Mouse (Mus musculus) T-helper 17 cell (primary cell): Measurements from ENCODE around the gene Slc16a12.

ENCODE experiments used
- in situ Hi-C, 2 experiments: fragments of 300-600 bp; cut with MboI, MseI; formaldehyde crosslinking; loops; 1 replicate in 1 of 2; 2 replicates in 1 of 2; pipeline ENCODE4 v1.15.1; 2025; ENCODE audit warnings: high pct_unique_total_duplicates in 2 of 2

Slc16a12 gene

DNA sequence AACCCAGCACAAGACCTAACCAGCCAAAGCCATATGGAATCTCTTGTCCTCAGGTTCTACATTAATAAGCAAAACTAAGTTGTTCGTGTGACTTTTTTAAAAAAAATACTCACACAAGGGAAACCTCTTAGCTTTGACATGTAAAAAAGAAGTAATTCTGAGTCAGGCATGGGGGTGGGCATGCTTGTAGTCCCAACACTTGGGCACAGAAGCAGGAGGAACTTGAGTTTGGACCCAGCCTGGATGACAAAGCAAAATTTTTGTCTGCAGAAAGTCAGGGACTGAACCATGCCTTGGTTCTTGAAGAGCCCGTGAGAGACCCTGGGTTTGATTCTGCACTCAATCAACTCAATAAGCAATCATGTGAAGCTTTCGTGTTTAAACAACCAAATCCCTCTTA is 17.6 kb downstream of the Slc16a12 start:
- in situ Hi-C loops, result loop anchor here in 1 of 2 experiments (5.0 kb wide), 1 partner anchor 38 kb away; no protein-coding TSS in a partner anchor

DNA sequence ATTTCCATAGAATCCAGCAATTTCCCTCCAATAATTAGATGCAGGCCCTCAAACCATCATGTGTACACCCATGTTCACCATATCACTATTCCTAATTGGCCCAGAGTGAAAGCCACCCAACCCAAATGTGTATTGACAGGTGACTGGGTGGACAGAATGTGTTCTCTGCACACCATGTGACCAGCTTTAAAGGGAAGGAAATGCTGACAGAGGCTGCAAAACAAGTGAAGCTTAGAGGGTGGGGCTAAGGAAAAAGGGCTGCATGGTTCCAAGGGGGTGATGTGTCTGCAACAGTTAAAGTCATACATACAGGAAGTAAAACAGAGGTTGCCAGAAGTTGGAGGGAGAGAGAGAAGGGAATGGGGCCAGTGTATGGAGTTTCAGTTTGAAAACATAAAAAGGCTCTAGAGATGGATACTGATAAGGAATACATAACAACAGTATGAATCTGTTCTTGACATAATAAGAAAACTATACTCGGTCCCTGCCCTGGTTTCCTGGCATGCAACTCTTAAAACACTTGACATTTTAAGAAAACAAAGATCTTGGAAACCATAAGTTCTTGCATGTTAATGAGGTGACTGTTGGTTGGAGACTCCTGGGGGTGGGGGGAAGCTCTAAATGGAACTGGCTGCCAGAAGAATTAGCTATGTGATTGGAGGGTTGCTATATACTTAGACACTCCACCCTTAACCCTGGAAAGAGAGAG is 20.7 kb downstream of the Slc16a12 start:
- in situ Hi-C loops, result loop anchor here in 1 of 2 experiments (5.0 kb wide), 1 partner anchor 41 kb away; no protein-coding TSS in a partner anchor

DNA sequence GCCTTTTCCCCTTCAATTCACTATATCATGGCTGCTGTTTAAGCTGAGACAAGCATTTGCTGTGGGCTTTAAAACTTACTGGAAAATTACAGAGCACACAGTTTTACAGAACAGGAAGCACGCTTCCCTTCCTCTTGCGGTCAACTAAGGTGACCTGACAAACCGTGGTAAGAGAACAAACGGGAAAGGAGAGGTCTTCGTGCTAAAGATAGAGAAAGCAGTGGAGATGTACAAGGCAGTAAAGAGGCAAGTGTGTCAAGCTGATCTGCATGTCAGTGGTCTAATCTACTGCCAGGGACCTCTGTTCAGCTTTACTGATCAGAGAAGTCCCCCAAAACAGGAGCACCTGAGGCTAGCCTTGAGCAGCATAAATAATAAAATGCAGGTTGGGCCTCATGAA is 21.7 kb downstream of the Slc16a12 start:
- in situ Hi-C loops, result loop anchor here in 1 of 2 experiments (5.0 kb wide), 1 partner anchor 42 kb away; no protein-coding TSS in a partner anchor

DNA sequence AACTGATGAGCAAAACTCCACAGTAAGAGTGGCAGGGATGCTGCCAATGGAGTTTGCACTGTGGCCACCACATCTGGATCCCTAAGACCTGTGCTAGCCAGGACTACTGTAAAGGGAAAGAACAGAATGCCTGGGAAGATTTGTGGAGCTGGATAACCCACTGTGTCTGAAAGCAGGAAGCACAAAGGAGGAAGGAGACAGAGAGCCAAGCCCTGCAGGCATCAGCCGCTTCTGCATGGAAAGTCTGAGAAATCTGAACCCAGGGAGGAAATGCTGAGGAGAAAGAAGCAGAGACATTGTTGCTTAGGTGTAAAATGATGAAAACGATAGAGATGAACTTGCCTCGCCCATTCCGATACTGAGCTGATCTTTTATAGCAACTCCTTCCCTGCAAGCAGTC is 22.5 kb downstream of the Slc16a12 start:
- in situ Hi-C loops, result no loop called here

DNA sequence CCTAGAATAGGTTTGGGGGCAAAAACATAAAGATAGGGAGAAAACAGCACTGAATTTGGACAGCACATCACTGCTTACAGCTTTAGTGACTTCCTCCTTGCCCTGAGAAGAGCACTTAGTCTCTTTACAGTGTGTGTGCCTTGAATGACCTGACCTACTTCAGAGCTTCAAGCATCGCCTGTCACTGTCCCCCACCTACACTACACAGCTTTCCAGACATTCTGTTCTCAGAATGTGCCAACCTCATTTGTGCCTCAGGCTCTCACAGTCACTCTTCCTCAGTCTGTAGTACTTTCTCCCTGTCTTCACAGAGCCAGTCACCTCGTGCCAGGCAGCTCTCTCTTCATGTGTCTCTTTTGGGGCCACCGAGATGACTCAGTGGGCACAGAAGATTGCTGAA is 24.5 kb downstream of the Slc16a12 start:
- in situ Hi-C loops, result no loop called here

DNA sequence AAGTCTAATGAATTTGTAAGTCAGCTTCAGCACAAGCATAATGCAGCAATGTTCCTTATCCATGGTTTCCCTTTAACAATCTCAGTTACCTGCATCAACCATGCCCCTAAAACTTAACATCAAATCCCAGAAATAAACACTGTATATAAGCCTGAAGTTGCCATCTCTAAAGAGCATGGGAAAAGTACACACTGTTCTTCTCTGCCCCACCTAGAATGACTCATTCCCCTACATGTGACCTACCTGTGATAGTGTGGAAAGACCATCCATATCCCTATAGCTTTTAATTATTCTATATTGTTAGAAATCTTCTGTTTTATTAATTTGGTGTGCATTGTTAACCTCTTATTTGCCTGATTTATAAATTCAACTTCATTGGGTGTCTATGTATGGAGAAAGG is 27.0 kb downstream of the Slc16a12 start:
- in situ Hi-C loops, result no loop called here

DNA sequence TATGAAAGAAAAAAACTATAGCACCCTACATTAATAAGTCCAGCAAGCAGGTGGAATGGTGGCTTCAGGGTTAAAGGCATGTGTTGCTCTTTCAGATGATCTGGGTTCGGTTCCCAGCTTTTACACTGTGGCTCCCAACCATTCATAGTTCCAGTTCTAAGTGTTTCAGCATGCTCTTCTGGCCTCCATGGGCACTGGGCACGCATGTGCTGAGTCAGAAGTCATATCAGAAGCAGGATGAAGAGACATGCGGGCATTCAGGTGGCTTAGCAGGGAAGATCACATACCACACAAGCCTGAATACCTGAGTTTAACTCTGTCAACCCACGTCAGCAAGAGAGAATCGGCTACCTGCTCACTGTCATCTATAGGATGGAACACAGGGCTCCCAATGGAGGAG is 28.1 kb downstream of the Slc16a12 start:
- in situ Hi-C loops, result no loop called here

DNA sequence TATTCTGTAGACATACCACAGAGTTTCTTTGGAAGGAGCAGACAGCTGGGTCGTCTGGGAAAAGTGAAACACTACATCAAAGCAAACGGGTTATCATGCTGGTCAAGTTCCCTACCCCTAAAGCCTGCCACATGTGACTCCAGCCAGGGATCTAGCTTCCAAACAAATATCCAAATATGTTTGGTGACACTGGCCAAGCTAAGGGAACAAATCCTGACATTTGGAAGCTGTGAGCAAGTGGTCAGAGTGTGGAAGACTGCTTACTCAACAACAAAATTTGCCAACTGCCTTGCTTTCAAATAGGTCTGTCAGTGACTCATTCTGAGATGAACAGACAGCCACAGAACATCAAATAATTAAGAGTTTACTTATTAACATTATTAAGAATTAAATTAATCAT is 28.6 kb downstream of the Slc16a12 start:
- in situ Hi-C loops, result no loop called here

DNA sequence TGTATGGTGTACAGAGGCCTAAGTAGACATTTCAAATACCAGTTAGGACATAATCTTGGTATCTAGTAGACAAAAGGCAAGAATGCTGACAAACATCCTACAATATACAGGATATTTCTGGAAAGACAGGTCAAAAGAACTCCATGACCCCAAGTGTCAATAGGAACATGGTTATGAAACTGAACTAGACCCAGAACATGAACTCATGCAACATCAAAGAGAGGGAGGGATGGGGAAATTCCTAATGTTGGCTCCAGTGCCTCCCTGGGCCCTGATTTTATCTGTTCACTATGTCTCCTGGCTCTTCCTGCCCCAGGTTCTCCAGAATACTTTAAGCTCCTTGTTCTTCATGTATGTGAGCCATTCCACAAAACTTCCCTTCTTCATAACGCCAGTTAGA is 31.2 kb downstream of the Slc16a12 start:
- in situ Hi-C loops, result no loop called here

DNA sequence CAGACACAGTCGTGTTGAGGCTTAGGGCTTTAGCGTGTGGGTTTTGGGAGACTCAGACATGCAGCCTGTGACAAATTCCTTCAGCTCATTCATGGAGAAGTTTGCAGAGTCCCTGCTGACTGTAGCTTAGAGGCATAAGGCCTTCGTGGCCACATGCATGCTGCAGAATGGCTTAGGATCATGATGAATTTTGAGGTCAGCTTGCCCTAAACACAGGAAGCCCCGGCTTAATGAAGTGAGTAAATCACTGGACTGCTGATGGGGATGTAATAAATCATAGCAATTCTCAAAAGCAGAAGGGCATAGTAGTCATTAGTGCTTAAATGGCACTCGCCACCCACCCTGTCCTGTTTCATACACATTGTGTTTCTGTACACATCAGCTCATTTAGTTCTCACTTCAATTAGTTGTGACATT is 32.8 kb downstream of the Slc16a12 start:
- in situ Hi-C loops, result no loop called here

DNA sequence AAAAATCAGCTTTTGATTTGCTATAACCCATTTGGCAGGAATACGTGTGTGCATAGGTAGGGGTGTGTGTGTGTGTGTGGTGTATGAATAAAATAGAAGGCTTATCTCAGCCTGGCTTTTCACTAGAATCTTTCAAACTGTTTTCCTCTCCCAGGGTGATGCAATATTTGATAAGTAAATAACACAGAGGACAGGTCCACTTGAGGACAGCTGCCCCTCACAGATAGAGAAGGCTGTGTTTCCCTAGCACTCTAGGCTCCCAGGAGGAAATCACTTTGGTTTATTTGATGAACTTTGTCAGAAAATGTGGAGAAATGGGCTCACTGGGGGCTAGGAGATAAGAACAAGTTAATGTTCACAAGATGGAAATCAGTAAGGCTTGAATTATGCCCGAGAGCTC is 35.0 kb downstream of the Slc16a12 start:
- in situ Hi-C loops, result no loop called here

DNA sequence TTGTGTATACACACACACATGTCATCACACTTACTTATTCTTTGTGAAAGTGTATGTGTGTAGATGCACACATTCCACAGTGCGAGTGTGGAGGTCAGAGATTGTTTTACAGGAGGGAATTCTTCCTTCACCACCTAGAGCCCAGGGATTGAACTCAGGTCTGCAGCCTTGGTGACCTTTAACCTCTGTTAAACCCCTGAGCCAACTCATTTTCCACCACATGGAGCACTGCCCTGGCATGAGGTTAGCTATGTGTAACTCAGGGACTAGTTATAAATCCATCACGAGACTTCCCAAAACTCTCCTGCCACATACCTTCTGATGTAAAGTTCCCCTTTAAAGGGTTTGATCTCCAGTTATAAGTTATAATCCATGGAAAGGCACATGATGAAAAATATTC is 38.9 kb downstream of the Slc16a12 start:
- in situ Hi-C loops, result no loop called here

DNA sequence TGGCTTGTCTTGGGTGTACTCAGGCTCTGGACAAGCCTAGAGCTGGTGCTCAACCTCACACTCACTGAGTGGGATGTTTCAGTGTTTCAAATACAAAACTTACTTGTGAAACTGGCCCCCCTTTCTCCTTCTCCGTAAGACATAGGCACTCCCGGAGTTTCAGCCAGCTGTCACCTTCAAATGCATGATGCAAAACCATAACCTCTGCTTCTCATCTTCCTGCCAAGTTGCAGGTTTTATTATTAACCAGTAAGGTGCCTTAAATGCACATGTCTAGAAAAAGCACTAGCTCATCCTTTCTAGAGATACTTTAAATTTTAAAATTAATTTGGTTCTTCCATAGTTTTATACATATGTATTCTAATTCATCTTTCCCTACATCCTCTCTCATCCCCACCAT is 39.5 kb downstream of the Slc16a12 start:
- in situ Hi-C loops, result no loop called here

DNA sequence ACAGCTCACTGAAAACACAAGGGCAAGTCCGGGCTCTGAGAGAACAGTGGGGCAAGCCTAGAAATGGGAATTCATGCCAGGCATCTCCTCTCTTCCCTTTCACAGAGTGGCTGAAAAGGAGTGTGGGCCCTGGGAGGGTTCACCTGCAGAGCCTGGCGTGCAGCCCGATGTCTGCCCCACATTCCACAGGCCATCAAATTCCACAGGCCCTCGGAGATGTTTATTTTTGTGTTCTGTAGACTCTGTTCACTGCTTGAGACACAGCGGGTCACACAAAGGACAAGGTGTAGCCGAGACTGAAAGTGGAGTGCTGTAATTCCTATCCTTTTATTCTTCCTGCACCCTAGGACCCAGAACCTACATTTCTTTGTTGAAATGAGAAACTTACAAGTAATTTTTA is 40.8 kb downstream of the Slc16a12 start:
- in situ Hi-C loops, result no loop called here

DNA sequence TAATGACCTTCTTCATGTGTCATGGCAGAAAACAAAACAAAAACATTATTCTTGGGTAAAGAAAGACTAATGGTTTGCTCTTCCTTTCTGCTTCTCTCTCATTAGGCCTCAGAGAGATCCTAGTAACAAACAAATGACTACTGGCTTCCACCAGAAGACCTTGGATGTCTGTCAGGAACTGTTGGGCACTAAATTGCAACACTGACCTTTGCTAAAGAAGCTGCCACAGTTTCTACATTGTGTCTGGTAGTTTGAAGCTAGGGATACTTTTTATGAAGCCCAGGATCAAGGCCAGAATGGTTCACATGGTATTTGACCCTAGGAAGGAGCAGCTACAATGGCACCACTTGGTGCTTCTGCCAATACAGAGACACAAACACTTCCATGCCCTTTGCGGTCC is 41.9 kb downstream of the Slc16a12 start:
- in situ Hi-C loops, result no loop called here

DNA sequence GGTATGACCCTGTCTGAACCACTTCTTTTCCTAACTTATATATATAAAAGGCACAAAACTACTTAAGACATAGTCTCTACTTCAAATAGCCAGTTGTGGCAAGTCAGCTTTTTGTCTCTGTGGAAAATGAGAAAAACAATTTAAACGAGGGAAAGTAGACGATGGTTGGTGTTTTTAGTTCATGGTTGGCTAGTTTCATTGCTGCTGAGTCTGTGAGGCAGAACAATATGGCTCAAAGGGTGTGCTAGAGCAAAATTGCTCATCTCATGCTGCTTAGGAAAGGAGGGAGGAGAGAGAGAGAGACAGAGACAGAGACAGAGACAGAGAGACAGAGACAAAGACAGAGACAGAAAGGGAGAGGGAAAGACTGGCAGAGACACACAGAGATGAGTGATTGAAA is 47.8 kb downstream of the Slc16a12 start:
- in situ Hi-C loops, result no loop called here

DNA sequence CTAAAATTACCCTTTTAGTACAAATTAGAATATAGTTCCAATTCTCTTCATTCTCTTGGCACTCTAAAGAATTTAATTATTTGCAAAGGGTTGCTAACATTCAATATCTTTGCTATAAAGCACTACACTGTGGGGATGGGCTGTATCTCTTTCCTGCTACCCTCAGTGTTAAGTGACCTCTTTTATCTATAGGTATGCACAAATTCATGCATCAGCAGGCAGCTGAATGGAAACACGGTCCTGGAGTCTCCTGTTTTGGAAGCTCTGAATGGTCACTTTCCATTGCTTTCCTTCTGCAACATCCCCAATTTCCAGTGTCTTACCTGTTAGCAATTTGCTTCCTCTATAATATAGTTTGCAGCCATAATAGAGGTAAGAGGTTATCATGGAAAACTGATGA is 48.2 kb downstream of the Slc16a12 start:
- in situ Hi-C loops, result no loop called here

DNA sequence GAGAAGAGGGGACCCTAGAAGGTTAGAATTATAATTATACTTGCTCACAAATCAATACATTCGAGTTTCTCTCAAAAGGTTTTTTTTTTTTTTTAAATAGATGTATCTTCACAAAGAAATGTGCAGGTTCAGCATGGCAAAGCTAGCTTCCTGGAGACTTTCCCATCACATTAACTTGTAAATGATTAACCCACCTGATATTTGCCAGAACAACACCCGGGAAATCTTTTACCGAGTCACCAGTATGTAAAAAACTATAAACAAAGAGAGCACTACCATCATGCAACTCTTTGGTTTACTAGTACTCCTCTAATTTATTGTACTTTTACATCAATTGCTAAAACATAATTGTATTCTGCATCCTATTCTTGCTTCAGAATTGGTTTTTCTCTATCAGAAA is 48.7 kb downstream of the Slc16a12 start:
- in situ Hi-C loops, result no loop called here

DNA sequence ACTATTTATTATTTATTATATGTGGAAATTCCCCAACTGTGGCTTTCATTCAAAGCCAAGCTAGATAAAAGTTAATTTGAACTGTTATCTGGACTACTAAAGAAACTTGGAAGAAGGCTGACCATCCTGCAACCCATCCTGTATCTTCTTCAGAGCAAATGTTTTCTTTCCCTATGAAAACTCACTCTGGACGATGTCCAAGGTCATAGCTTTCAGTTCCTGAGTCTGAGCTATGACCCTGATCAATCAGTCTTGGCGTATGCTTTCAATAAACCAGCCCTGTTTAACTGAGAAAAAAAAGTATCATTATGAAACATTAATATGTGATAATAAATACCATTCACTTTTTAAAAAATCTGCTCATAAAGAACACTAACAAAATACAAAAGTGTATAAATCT is 49.6 kb downstream of the Slc16a12 start:
- in situ Hi-C loops, result no loop called here

DNA sequence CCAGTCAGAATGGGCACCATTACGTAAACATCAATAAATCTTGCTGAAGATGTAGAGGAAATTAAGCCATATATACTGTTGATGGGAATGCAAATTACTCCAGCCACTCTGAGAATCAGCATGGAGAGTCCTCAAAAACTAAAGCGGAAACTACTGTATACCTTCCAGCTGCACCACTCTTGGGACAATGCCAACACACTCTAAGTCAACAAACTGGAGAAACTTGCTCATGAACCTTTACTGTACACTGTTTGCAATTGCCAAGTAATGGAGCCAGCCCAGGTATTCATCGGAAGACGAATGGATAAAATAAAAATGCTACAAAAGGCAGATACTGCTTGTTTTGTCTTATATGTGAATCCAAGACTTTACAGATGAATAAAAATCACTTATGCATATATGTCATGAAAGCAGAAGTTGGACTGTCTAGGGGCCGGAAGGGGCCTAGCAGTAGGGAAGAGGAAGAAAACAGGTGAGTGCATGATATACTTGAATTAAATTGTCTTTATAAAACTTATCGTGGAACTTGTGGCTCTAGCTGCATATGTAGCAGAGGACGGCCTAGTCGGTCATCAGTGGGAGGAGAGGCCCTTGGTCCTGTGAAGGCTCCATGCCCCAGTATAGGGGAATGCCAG is 50.6 kb downstream of the Slc16a12 start:
- in situ Hi-C loops, result no loop called here

DNA sequence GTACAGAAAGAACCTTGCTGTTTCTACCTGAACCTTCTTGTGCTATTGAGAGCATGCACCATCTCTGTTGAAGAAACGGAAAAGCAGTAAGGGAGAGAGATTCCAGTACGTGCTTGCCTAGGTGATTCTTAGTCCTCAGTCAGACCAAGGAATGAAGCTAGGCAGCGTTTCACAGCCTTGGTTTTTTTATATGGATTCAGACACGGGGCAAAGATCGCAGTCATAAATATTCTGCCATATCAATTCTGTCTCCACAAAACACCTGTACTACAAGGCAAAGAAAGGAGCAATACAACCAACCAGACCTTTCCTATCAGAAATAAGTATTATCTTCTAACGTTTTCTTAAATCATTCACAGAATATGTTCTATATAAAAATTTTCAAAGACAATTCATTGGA is 55.7 kb downstream of the Slc16a12 start:
- in situ Hi-C loops, result no loop called here

DNA sequence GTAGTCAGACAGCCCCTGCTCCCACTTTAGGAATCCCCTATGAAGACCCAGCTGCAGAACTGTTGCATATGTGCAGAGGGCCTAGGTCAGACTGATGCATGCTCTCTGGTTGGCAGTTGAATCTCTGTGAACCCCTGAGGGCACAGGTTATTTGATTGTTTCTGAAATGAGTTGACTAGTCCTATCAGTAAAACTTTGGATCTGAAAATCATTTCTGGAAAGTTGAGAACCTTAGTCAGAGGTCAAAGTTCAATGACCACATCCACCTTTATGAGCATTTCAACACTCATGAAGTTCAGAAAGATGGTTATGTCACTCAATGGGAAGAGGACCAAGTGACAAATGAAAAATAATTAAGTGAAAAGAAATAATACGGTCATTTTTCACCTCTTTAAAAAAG is 61.6 kb downstream of the Slc16a12 start:
- in situ Hi-C loops, result loop anchor here in 1 of 2 experiments (5.0 kb wide), 1 partner anchor 1407 kb away; no protein-coding TSS in a partner anchor

DNA sequence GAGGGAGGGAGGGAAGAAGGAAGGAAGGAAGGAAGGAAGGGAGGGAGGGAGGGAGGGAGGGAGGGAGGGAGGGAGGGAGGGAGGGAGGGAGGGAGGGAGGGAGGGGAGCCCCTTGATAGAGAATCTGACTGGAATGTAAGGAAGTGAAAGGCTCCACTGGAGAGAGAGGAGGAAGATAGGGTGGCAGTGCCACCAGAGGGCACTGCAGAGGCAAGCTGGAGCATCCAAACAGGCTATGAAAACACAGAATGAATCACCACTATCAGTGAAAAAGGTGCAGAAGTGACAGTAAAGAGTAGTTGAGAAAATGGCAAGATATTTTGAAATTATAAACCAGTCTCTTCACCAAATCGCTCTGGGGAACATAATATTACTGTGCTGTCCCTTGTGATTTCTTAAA is 62.2 kb downstream of the Slc16a12 start:
- in situ Hi-C loops, result loop anchor here in 1 of 2 experiments (5.0 kb wide), 2 partner anchors 92 to 1407 kb away; no protein-coding TSS in a partner anchor
